Mouse (Mus musculus) central nervous system, embryonic 14 days (tissue): Measurements from ENCODE around the gene Chodl. TPM values are rescaled to one million over a fixed set of nuclear protein-coding genes. Genes with fewer than 3 reads are reported as not detected.

Experiments
- polyA plus RNA-seq: library from polyadenylated mRNA; depleted of rRNA; stranded (reverse); fragments of >200 nt; gene quantifications from 2 replicates; pipeline ENCODE4 v1.2.3, GENCODE M21; 2012; rRNA removed

Gene Chodl
- polyA plus RNA-seq, result 5.2 and 9.8 TPM in 2 replicates

GRCm38 (mm10) chr16:78930382-78931286 is at the start of gene Chodl:
Gene Chodl (plus strand): TSS chr16:78930948.

Other genes with a start within 250 kb of the Chodl start
- gene Tmprss15, start 160.1 kb downstream of the Chodl start, polyA plus RNA-seq, result not detected in 2 replicates